Mouse (Mus musculus): ENCODE measurements at regions not wholly inside any gene's neighbourhood (a gene's known extent, or its start where the extent isn't known, plus 50 kb on each side); places are given as distances from the start of the nearest gene placed in this dataset.

DNA sequence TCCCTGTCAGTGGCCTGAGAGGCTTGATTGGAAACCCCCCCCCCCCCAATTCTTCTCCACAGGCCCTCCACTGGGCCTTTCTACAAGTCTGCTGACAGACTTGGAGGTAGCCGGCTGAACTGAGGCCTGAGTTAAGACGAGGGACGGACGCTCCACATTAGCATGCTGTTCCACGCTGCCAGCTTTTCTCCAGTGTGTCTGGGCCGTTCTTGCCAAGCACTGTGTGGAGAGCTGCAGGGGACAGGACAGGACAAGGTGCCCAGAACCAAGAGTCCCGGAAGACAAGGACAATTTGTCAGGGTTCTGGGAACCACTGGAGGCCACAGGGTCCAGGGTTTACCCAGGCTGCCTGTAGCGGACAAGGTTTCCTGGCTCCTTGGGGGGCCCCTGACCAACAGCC is 261.9 kb downstream of the Bcor start:
- no peak for DNase-seq (ENCODE audit: low spot score)

DNA sequence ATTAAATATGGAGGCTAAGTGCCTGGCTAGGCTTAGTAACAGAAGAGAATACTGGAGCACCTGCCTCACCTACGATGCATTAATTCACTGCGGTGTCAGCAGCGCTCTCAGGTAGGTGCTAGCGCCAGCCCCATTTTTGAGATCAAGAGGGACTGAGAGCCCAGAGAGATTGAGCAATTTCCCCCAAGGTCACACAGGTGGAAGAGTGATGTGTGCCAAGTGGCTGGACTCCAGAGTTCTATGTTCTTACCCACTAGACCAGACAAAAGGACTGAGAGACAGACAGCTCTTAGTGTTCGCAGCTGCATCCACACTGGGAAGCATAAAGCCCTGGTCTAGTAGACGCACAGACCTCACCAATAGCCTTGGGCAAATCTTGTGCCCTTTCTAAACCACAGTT is 261.1 kb downstream of the Bcor start:
- no peak for DNase-seq (ENCODE audit: low spot score)

- no peak for DNase-seq (ENCODE audit: low spot score)
These were observed 260.2 kb downstream of the Bcor start for GRCm38 (mm10) chrX:11899914-11900313.

GRCm38 (mm10) chrX:11901791-11902190 is 258.4 kb downstream of the Bcor start:
- DNase-seq (ENCODE audit: low spot score) = no peak

- no peak for DNase-seq (ENCODE audit: low spot score)
These were observed 256.9 kb downstream of the Bcor start for GRCm38 (mm10) chrX:11903116-11903700.

GRCm38 (mm10) chrX:11905231-11905630 is 254.9 kb downstream of the Bcor start:
- no peak for DNase-seq (ENCODE audit: low spot score)

DNA sequence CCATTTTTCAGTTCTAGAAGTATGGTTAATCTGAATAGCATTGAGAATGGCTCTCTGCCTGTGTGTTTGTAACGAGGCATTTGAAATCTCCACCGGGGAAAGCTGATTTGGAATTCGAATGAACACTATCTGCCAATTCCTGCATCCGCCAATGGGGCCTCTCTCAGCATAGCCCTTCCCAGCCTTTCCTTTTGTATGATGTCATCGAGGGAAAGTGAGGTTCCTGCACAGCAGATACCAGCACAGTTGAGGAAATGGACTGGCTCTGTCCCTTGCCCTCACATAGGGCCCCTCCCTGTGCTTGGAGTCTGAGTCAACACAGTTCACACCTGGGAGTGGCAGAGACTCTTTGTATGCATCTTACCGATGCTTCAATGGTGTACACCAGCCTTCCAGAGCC is 253.0 kb downstream of the Bcor start:
- no peak for DNase-seq (ENCODE audit: low spot score)

DNA sequence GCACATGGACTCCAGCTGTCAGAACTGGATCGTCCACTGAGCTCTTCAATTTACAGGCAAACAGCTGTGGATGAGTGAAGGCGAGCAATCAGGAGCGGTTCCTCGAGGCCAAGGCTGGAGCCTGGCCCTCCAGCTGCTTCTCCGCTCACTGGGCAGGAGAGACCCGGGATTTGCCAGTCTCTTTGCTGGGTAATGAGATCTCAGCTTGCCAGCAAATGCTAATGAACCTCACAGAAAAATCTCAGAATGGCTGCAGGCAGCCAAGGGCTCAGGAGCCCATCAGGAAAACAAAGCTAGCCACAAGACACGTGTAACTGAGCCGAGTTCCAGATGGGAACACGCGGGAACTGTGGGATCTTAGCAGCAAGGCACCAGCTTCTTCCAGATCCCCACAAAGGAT is 244.2 kb downstream of the Bcor start:
- DNase-seq (ENCODE audit: low spot score) = no peak

DNA sequence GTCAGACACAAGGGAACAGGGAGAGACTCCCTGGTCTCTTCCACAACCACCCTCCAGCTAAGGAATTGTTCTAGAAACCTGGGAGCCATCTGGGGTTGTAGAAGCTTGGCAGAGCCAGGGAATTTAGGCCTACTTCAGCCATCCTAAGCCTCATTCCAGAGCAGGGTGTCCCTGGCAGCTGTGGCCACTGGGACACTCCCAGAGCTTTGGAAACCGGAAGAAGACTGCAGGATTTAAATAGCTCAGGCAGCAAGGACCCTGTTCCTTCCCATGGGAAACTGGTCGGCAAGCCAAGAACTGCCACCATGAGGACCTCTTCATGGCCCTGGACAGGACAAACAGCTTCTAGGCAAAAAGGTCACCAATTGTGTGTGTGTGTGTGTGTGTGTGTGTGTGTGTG is 239.9 kb downstream of the Bcor start:
- no peak for DNase-seq (ENCODE audit: low spot score)

GRCm38 (mm10) chrX:11924639-11925302 is 235.4 kb downstream of the Bcor start:
- DNase-seq (ENCODE audit: low spot score) = no peak

- DNase-seq (ENCODE audit: low spot score) = no peak
These were observed 233.2 kb downstream of the Bcor start for GRCm38 (mm10) chrX:11926868-11927535.

DNA sequence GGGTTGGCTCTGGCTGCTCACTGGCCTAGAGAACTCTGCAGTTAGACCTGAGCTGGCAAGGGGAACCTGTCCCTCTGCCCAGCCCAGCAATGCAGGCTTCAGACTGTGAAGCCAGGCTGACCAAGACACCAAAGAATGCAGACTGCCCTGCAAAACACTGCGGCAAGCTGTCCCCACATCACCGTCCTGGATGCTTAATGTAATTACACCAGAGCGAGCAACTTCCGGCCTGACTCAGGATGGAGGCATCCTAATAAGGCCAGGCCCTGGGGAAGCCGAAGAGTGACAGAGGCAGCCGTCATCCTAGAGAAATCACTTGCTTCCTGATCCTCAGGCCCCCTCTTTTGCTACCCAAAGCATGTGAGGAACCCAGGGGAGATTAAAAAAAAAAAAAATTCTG is 230.7 kb downstream of the Bcor start:
- DNase-seq (ENCODE audit: low spot score) = no peak

- DNase-seq (ENCODE audit: low spot score) = no peak
These were observed 228.7 kb downstream of the Bcor start for GRCm38 (mm10) chrX:11931432-11931831.

GRCm38 (mm10) chrX:11935337-11935736 is 224.8 kb downstream of the Bcor start:
- DNase-seq (ENCODE audit: low spot score) = no peak

DNA sequence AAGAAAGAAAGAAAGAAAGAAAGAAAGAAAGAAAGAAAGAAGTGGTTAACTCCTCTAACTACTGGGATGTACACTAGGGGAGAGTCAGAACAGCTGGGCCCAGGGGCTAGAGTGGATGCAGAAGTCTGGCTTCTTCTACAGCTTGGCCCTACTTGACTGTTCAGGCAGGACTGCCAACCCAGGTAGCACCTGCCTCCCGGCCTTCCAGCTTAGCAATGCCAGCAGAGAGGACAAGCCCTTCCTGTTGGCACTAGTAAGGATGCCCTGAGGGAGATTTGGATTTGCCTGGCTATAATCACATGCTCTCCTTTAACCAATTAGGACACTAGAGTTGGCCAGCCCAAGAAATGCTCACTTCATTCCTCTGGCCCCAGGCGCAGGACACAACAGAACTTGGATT is 219.9 kb downstream of the Bcor start:
- no peak for DNase-seq (ENCODE audit: low spot score)

GRCm38 (mm10) chrX:11943367-11943766 is 216.8 kb downstream of the Bcor start:
- DNase-seq (ENCODE audit: low spot score) = no peak

GRCm38 (mm10) chrX:11944574-11944973 is 215.6 kb downstream of the Bcor start:
- DNase-seq (ENCODE audit: low spot score) = no peak

DNA sequence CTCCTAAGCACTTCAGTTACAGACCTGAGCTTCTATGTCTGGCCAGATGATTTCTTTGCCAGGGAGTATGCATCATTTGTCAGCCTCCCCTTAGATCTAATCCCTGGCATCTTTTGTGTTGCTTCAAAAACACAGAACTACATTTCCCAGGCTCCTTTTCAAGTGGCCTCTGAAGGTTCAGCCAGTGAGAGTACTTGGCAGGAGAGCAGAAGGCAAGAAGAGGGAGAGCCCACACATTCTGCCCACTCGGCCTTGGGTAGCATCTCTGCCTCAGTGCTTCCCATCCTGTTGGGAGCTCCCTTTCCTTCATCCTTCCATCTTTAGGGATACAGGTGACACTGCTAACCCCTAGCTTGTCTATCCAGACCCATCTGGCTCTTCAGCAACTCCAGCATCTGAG is 214.9 kb downstream of the Bcor start:
- DNase-seq (ENCODE audit: low spot score) = no peak

DNA sequence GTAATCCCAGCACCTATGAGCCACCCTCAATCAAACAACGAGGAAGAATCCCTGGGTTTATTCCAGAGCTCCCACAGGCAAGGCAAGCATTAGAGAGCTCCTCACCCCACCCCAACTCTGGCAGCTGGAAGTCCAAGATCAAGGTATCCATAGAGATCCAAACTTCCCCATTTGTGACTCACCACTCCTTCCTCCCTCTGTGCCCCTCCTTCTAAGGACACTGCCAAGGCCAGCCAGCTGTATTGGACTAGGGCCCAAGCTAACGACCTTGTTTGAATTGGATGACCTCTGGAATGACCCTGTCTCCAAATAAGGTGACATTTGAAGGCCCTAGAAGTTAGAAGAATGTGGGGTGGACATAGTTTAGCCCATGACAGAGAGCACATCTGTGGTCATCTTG is 208.0 kb downstream of the Bcor start:
- no peak for DNase-seq (ENCODE audit: low spot score)

- no peak for DNase-seq (ENCODE audit: low spot score)
These were observed 204.0 kb downstream of the Bcor start for GRCm38 (mm10) chrX:11956194-11956593.

GRCm38 (mm10) chrX:11957011-11957410 is 203.1 kb downstream of the Bcor start:
- no peak for DNase-seq (ENCODE audit: low spot score)

DNA sequence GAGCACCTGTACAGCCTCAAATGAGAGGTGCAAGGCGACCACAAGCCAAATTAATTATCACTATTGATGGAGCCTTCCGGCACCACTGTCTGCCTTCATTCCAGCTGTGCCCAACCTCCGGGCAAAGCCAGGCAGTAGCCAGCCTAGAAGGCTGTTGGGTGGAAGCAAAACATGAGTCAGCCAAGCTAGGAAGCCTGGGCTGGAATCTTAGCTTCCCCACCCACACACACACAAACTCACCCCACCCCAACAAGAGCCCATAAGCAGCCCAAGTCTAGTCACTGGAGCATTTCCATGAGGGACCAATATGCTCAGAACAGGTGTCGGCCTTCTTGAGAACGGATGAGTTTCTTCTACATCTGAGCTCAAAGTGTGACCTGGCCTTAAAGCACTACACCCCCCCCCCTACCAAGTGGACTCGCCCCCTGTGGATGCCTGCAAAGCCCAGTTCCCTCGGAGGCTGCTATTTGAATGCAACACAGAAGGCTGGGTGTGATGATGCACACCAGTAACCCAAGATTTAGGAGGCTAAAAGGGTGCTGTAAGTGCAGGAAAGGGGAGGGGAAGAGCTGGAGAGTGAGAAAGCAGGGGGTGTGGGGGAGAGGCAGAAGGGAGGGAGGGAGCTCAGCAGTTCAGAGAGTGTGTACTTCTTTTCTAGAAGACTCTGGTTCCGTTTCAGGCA is 200.1 kb downstream of the Bcor start:
- no peak for DNase-seq (ENCODE audit: low spot score)
